Mouse (Mus musculus): Measurements from ENCODE around the gene Lyrm7.

DNA sequence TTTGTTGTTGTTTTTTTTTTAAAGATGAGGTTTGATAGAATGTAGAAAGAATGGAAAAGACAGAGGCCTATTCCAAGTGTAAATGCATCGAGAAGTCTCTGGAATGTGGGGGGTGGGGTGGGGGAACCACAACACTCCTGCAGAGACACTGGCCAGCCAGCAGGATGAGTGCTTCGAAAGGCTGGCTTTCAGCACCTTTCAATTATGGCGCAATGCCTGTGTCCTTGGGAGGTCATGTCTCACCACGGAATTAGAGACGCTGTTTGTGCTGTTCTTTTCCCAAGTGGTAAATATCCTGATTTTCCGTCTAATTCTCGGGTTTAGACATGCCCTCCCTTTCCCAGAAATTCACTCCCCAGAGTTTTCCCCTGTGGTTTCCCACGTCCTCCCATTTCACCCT lies 22.0 kb upstream of the Lyrm7 start:
- TF ChIP-seq CTCF (conservative IDR thresholded peaks at IDR 0.05 in 1 of 2, IDR thresholded peaks at IDR 0.05 in 1 of 2; ENCODE audit: low read depth in 2 of 2, low read length in 2 of 2): no peak
- TF ChIP-seq HCFC1 (IDR thresholded peaks at IDR 0.05; ENCODE audit: low read depth, low read length): no peak
- no peak for TF ChIP-seq USF2 (conservative IDR thresholded peaks at IDR 0.05; ENCODE audit: low read depth, low read length)
- TF ChIP-seq EP300 (IDR thresholded peaks at IDR 0.05; ENCODE audit: low read length): no peak
- TF ChIP-seq JUND (conservative IDR thresholded peaks at IDR 0.05; ENCODE audit: low read depth, low read length): no peak
